Mouse (Mus musculus) midbrain, embryonic 16.5 days (tissue): ENCODE results near the gene Itch. TPM values are rescaled to one million over a fixed set of nuclear protein-coding genes. Genes with fewer than 3 reads are reported as not detected.

ENCODE experiments used
- ATAC-seq: fragments of 200-750 bp; cut with Nextera tagmentation; 2 replicates; pipeline ENCODE4 v1.8.0; 2017; ENCODE audit warnings: moderate TSS enrichment
- H3K27ac ChIP-seq: fragments of 300-500 bp; sonication (generic); 2 replicates; pipeline ENCODE4 v1.5.1; 2014; ENCODE audit warnings: mild to moderate bottlenecking, low read length, mixed read lengths
- H3K27me3 ChIP-seq: fragments of 300-500 bp; sonication (generic); 2 replicates; pipeline ENCODE4 v1.6.1; 2014; ENCODE audit warnings: low read depth, low read length, mixed read lengths; ENCODE audit not compliant: control insufficient read depth, insufficient read depth
- H3K36me3 ChIP-seq: fragments of 300-500 bp; sonication (generic); 2 replicates; pipeline ENCODE4 v1.6.1; 2014; ENCODE audit warnings: mild to moderate bottlenecking, low read length, moderate library complexity, mixed read lengths; ENCODE audit not compliant: control insufficient read depth, insufficient read depth
- H3K4me1 ChIP-seq: fragments of 300-500 bp; sonication (generic); 2 replicates; pipeline ENCODE4 v1.6.1; 2014; ENCODE audit warnings: mild to moderate bottlenecking, low read length, mixed read lengths; ENCODE audit not compliant: control insufficient read depth, insufficient read depth
- H3K4me2 ChIP-seq: fragments of 300-500 bp; sonication (generic); 2 replicates; pipeline ENCODE4 v1.6.1; 2014; ENCODE audit warnings: mild to moderate bottlenecking, low read length, mixed read lengths
- H3K4me3 ChIP-seq: fragments of 300-500 bp; sonication (generic); 2 replicates; pipeline ENCODE4 v1.5.1; 2014; ENCODE audit warnings: low read depth, mild to moderate bottlenecking, low read length, moderate library complexity, mixed read lengths
- H3K9ac ChIP-seq: fragments of 300-500 bp; sonication (generic); 2 replicates; pipeline ENCODE4 v1.6.1; 2014; ENCODE audit warnings: low read depth, low read length, mixed read lengths
- H3K9me3 ChIP-seq: fragments of 300-500 bp; sonication (generic); replicated peaks from 2 replicates; pipeline ENCODE4 v1.6.1; 2014; ENCODE audit warnings: mild to moderate bottlenecking, low read length, mixed read lengths; ENCODE audit not compliant: control insufficient read depth, poor library complexity, severe bottlenecking
- WGBS: fragments of 180-500 bp; shearing (Covaris S2); extraction: QIAGEN DNeasy Blood & Tissue Kit; methylation state at CpG from one replicate; pipeline ENCODE4 v1.1.7; 2014; 5-methylcytosine and 5-hydroxymethylcytosine counted together
- polyA plus RNA-seq: library from polyadenylated mRNA; unstranded; fragments of >200 nt; fragmentation: Nextera tagmentation; extraction: Ambion mirVana; gene quantifications from 2 replicates; pipeline ENCODE4 v1.2.1, GENCODE M21; 2015

Gene Itch
- polyA plus RNA-seq, 1 experiment from 2014 or later: 40.2 TPM

GRCm38 (mm10) chr2:155236362-155236992 lies 103.2 kb downstream of the Itch start, which contains the start of gene Dynlrb1:
Gene Dynlrb1, plus strand, starts transcription at chr2:155236533.
- H3K27me3 ChIP-seq: no peaks in the 10 kb centered on the region
- H3K9me3 ChIP-seq: no peaks in the 10 kb centered on the region
- peak within 1 kb of the TSS; percentile 96 for H3K9ac ChIP-seq
- H3K27ac ChIP-seq: peak within 1 kb of the TSS; percentile 91
- peak within 1 kb of the TSS; percentile 98 for H3K4me2 ChIP-seq
- ATAC-seq: peak; percentile 100
- H3K4me1 ChIP-seq: peaks cover 21% of the 10 kb centered on the region
- WGBS: under 1% methylated on average over 45 of the region's 50 CpGs
- H3K4me3 ChIP-seq: peak within 1 kb of the TSS; percentile 88
- 0 out of 2 replicates have a peak, but pooled peaks cover 2% of the 10 kb centered on the region for H3K36me3 ChIP-seq

GRCm38 (mm10) chr2:155237276-155237675 lies 104.0 kb downstream of the Itch start:
- no peaks in the 10 kb centered on the region for H3K9me3 ChIP-seq
- H3K36me3 ChIP-seq: 0 out of 2 replicates have a peak, but pooled peaks cover 2% of the 10 kb centered on the region
- H3K4me3 ChIP-seq: peak overlapping the region; percentile 88
- peaks cover 21% of the 10 kb centered on the region for H3K4me1 ChIP-seq
- no peaks in the 10 kb centered on the region for H3K27me3 ChIP-seq
- H3K4me2 ChIP-seq: peak overlapping the region; percentile 98
- 0 out of 2 replicates have a peak overlapping the region, but pooled peaks have one; percentile 91 for H3K27ac ChIP-seq
- H3K9ac ChIP-seq: peak overlapping the region; percentile 96
- 16% methylated on average over 4 of the region's 4 CpGs for WGBS
- ATAC-seq: no peak

GRCm38 (mm10) chr2:155240915-155241314 lies 107.6 kb downstream of the Itch start:
- H3K4me3 ChIP-seq: no peak overlapping the region
- no peaks in the 10 kb centered on the region for H3K27me3 ChIP-seq
- H3K36me3 ChIP-seq: peaks cover 20% of the 10 kb centered on the region
- no peak overlapping the region for H3K9ac ChIP-seq
- WGBS: 89% methylated on average over 4 of the region's 4 CpGs
- no peak for ATAC-seq
- no peak overlapping the region for H3K27ac ChIP-seq
- H3K4me1 ChIP-seq: peaks cover 16% of the 10 kb centered on the region
- no peaks in the 10 kb centered on the region for H3K9me3 ChIP-seq
- H3K4me2 ChIP-seq: no peak overlapping the region

- ATAC-seq: no peak
- no peak overlapping the region for H3K4me3 ChIP-seq
- no peaks in the 10 kb centered on the region for H3K27me3 ChIP-seq
- 91% methylated on average over 7 of the region's 7 CpGs for WGBS
- H3K27ac ChIP-seq: no peak overlapping the region
- no peak overlapping the region for H3K4me2 ChIP-seq
- H3K9me3 ChIP-seq: no peaks in the 10 kb centered on the region
- H3K36me3 ChIP-seq: peaks cover 27% of the 10 kb centered on the region
- H3K4me1 ChIP-seq: peaks cover 13% of the 10 kb centered on the region
- H3K9ac ChIP-seq: no peak overlapping the region
Observed at GRCm38 (mm10) chr2:155242296-155242855, 109.1 kb downstream of the Itch start.

- no peaks in the 10 kb centered on the region for H3K9me3 ChIP-seq
- no peak overlapping the region for H3K4me2 ChIP-seq
- no peaks in the 10 kb centered on the region for H3K4me1 ChIP-seq
- no peak for ATAC-seq
- H3K27me3 ChIP-seq: no peaks in the 10 kb centered on the region
- peaks cover 62% of the 10 kb centered on the region for H3K36me3 ChIP-seq
- H3K4me3 ChIP-seq: no peak overlapping the region
- H3K27ac ChIP-seq: no peak overlapping the region
- no peak overlapping the region for H3K9ac ChIP-seq
- WGBS: 92% methylated on average over 4 of the region's 4 CpGs
Observed at GRCm38 (mm10) chr2:155246231-155246630, 112.9 kb downstream of the Itch start.

- H3K9ac ChIP-seq: no peak overlapping the region
- 100% methylated on average over 1 of the region's 1 CpGs for WGBS
- no peaks in the 10 kb centered on the region for H3K9me3 ChIP-seq
- no peak overlapping the region for H3K27ac ChIP-seq
- H3K4me3 ChIP-seq: no peak overlapping the region
- H3K27me3 ChIP-seq: no peaks in the 10 kb centered on the region
- no peak for ATAC-seq
- no peaks in the 10 kb centered on the region for H3K4me1 ChIP-seq
- peaks cover 61% of the 10 kb centered on the region for H3K36me3 ChIP-seq
- H3K4me2 ChIP-seq: no peak overlapping the region
Observed at GRCm38 (mm10) chr2:155248206-155248605, 114.9 kb downstream of the Itch start.

- Histone ChIP-seq H3K4me1 (no peaks in the 10 kb centered on the region), H3K27ac (no peak overlapping the region), H3K9me3 (no peaks in the 10 kb centered on the region), H3K27me3 (no peaks in the 10 kb centered on the region), H3K36me3 (peaks cover 61% of the 10 kb centered on the region), H3K4me2 (no peak overlapping the region), H3K9ac (no peak overlapping the region), H3K4me3 (no peak overlapping the region)
- 92% methylated on average over 2 of the region's 2 CpGs for WGBS
- ATAC-seq: no peak
Observed at GRCm38 (mm10) chr2:155248718-155249117, 115.4 kb downstream of the Itch start.

- ATAC-seq: no peak
- Histone ChIP-seq H3K4me2 (no peak overlapping the region), H3K9me3 (no peaks in the 10 kb centered on the region), H3K4me1 (no peaks in the 10 kb centered on the region), H3K27ac (no peak overlapping the region), H3K9ac (no peak overlapping the region), H3K4me3 (no peak overlapping the region), H3K27me3 (no peaks in the 10 kb centered on the region), H3K36me3 (peaks cover 57% of the 10 kb centered on the region)
- 92% methylated on average over 5 of the region's 5 CpGs for WGBS
Observed at GRCm38 (mm10) chr2:155249588-155249987, 116.3 kb downstream of the Itch start.

- ATAC-seq: no peak
- Histone ChIP-seq H3K4me1 (no peaks in the 10 kb centered on the region), H3K36me3 (no peaks in the 10 kb centered on the region), H3K4me3 (no peak overlapping the region), H3K27me3 (no peaks in the 10 kb centered on the region), H3K9me3 (no peaks in the 10 kb centered on the region), H3K4me2 (no peak overlapping the region), H3K27ac (no peak overlapping the region), H3K9ac (no peak overlapping the region)
- WGBS: 92% methylated on average over 6 of the region's 6 CpGs
Observed at GRCm38 (mm10) chr2:155265526-155265925, 132.2 kb downstream of the Itch start.
